Mouse (Mus musculus) small intestine, adult 2 months (tissue): ENCODE data around the gene Usf3.

Experiments
- CTCF ChIP-seq: fragments of 200-500 bp; IDR thresholded peaks from 2 replicates; pipeline ENCODE4 v1.5.1; 2012; ENCODE audit warnings: low read depth, mild to moderate bottlenecking, control low read depth, inconsistent platforms, low read length, moderate library complexity, mixed read lengths; ENCODE audit not compliant: insufficient replicate concordance, insufficient read length; ENCODE audit errors: extremely low read depth
- POLR2A ChIP-seq: fragments of 200-500 bp; IDR thresholded peaks from 2 replicates; pipeline ENCODE4 v1.6.1; 2012; ENCODE audit warnings: low read depth, mild to moderate bottlenecking, control low read depth, inconsistent platforms, low read length, moderate library complexity

GRCm38 (mm10) chr16:44215513-44215912 lies 42.5 kb downstream of the Usf3 start:
- TF ChIP-seq CTCF (no peak), POLR2A (no peak)
